In genomic region chr10:117393196-117393890, GRCm38 (mm10) we compare ENCODE assay signal across 8 mouse cellular contexts. TPM values are rescaled to one million over a fixed set of nuclear protein-coding genes. Genes with fewer than 3 reads are reported as not detected.
DNase-seq lines count a peak whose midpoint lies in the region; TF ChIP-seq lines count a peak whose summit lies in the region.

No protein-coding gene starts in this region.

- no peak for TF ChIP-seq POLR2A in heart, adult 2 months (IDR thresholded peaks at IDR 0.05; ENCODE audit: insufficient read depth, low read depth, low read length)

- H3K27me3 ChIP-seq in heart, adult 2 months (ENCODE audit: control insufficient read depth, insufficient read depth, low read length) = no peaks in the 10 kb centered on the region

- no peaks in the 10 kb centered on the region for H3K36me3 ChIP-seq in heart, adult 2 months (ENCODE audit: control insufficient read depth, insufficient read depth, low read length)

- TF ChIP-seq EP300 in heart, adult 2 months (IDR thresholded peaks at IDR 0.05; ENCODE audit: insufficient read depth, low read depth, low read length) = no peak

- H3K27ac ChIP-seq in heart, adult 2 months = peak overlapping the region; percentile 63

- intact Hi-C loops in heart, adult 2 months (cut with DNase I) = no loop called here

- peak; percentile 22 for DNase-seq in adrenal gland, adult 18-20 months (ENCODE audit: low spot score in 2 of 2)
- no peak for DNase-seq in adrenal gland, postnatal 4 days (ENCODE audit: low spot score in 2 of 2)
- DNase-seq in adrenal gland, postnatal 36 days = peak; percentile 29 to 42
- DNase-seq in heart, adult 2 months = peak; percentile 49 to 54
- DNase-seq in kidney, adult 18-20 months = peak; percentile 24
- DNase-seq in lung, postnatal 10 days = peak; percentile 65
- peak; percentile 75 for DNase-seq in retina, postnatal 1 day
- no peak for DNase-seq in ovary, postnatal 14 days (ENCODE audit: low spot score)

- H3K4me1 ChIP-seq in heart, adult 2 months (ENCODE audit: control insufficient read depth, insufficient read depth, low read length) = peaks cover 3% of the 10 kb centered on the region

- H3K9ac ChIP-seq in heart, adult 2 months (ENCODE audit: low read depth, low read length) = peak overlapping the region; percentile 51

- H3K4me3 ChIP-seq in heart, adult 2 months = peak overlapping the region; percentile 60

- 2% methylated on average over 27 of the region's 27 CpGs for WGBS in heart, adult 2 months

- H3K79me2 ChIP-seq in heart, adult 2 months (replicated peaks; ENCODE audit: control insufficient read depth, insufficient read depth, low read length) = no peaks in the 10 kb centered on the region

- no peak for TF ChIP-seq CTCF in heart, adult 2 months (IDR thresholded peaks at IDR 0.05)

RNA-seq across cellular contexts. Expression of gene Cpsf6, which starts 13.5 kb away (rescaled TPM):
- 10 to 100 TPM; 79.2 to 79.5 TPM for total RNA-seq in adrenal gland, adult 18-20 months (2021)
- 100 to 1,000 TPM; 103 to 113 TPM for total RNA-seq in adrenal gland, postnatal 4 days (2021)
- 10 to 100 TPM; 61.3 to 77.6 TPM for total RNA-seq in adrenal gland, postnatal 36 days (2021)
- 10 to 100 TPM; 30.9 to 35.5 TPM for total RNA-seq in heart, adult 2 months (2021)
- 20.3 and 22.7 TPM in 2 replicates for polyA plus RNA-seq in heart, adult 2 months (2012; rRNA removed)

Comparison
In these comparisons a context has a peak if more than half of its experiments do, and no peak if none do; other contexts are left out.
1. DNase-seq: peak in adrenal gland, adult 18-20 months (2 of 2), adrenal gland, postnatal 36 days (2 of 2), heart, adult 2 months (2 of 2), kidney, adult 18-20 months (single experiment), lung, postnatal 10 days (single experiment) and retina, postnatal 1 day (single experiment); none in adrenal gland, postnatal 4 days (0 of 2) and ovary, postnatal 14 days (single experiment).